Mouse (Mus musculus): ENCODE measurements at regions not wholly inside any gene's neighbourhood (a gene's known extent, or its start where the extent isn't known, plus 50 kb on each side); places are given as distances from the start of the nearest gene placed in this dataset.

DNA sequence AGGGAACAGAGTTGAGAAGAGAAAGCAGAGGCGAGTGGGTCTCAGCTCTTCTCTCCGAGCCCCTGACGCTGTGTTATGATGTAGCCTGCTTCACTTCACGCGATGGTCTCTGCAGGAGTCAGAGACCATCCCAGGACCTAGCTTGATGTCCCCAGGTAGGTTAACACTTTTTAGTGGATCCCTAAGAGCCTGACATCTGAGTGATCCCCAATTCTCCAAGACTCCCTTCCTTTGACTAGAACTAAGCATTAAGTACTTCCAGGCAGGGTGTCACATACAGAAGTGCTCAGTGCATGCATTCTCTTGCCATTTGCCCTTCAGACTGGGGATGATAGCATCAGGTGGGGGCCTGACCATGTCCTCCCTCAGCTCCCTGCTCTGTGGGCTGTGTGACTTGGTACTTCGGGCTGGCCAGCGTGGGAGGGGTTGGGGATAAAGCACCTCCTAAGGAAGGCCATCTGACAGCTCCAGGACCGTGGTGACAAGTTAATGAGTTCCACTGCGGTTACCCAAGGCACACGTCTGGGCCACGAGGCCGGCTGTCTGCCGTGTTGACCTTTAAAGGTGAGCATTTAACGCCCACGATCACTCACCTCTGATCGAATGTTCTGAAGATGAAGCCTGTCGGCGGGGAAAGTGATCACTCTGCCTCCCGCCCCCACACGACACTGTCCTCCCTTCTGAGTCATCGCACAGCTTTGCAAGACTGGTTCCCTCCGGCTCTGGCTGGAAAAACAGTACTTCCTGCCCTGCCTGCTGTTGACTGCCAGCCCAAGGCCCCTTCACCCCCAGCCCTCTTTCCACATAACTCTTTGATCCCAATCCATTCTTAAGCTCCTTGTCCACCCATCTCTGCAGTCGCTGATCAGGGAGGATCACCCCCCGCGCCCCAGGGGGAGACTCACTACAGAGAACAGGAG is 65.8 kb upstream of the Ppp2r5c start:
- H3K27ac ChIP-seq (ENCODE audit: low read depth, low read length) = no peak overlapping the region
- WGBS = 74% methylated on average over 25 of the region's 25 CpGs
- no peak for ATAC-seq (ENCODE audit: insufficient read depth, low FRiP score, low TSS enrichment)
- H3K4me3 ChIP-seq (ENCODE audit: low read depth, low read length) = no peak overlapping the region
- H3K9ac ChIP-seq (ENCODE audit: low read length) = no peak overlapping the region
- no peaks in the 10 kb centered on the region for H3K4me1 ChIP-seq (ENCODE audit: control insufficient read depth, insufficient read depth, low read length)
- DNase-seq (ENCODE audit: low spot score) = no peak
- H3K9me3 ChIP-seq (ENCODE audit: control insufficient read depth, low read length) = no peaks in the 10 kb centered on the region
- no peaks in the 10 kb centered on the region for H3K36me3 ChIP-seq (ENCODE audit: control insufficient read depth, insufficient read depth, low read length)
- H3K27me3 ChIP-seq (ENCODE audit: control insufficient read depth, insufficient read depth, low read length) = 0 out of 2 replicates have a peak, but pooled peaks cover 1% of the 10 kb centered on the region
- no peak overlapping the region for H3K4me2 ChIP-seq (ENCODE audit: low read depth)

GRCm38 (mm10) chr12:110385031-110385430 is 61.9 kb upstream of the Ppp2r5c start:
- no peaks in the 10 kb centered on the region for H3K4me1 ChIP-seq (ENCODE audit: control insufficient read depth, insufficient read depth, low read length)
- no peak overlapping the region for H3K9ac ChIP-seq (ENCODE audit: low read length)
- DNase-seq (ENCODE audit: low spot score) (no peak), ATAC-seq (ENCODE audit: insufficient read depth, low FRiP score, low TSS enrichment) (no peak)
- WGBS = 83% methylated on average over 20 of the region's 20 CpGs
- no peak overlapping the region for H3K27ac ChIP-seq (ENCODE audit: low read depth, low read length)
- H3K9me3 ChIP-seq (ENCODE audit: control insufficient read depth, low read length) = no peaks in the 10 kb centered on the region
- no peaks in the 10 kb centered on the region for H3K36me3 ChIP-seq (ENCODE audit: control insufficient read depth, insufficient read depth, low read length)
- H3K4me2 ChIP-seq (ENCODE audit: low read depth) = no peak overlapping the region
- no peak overlapping the region for H3K4me3 ChIP-seq (ENCODE audit: low read depth, low read length)
- H3K27me3 ChIP-seq (ENCODE audit: control insufficient read depth, insufficient read depth, low read length) = no peaks in the 10 kb centered on the region

DNA sequence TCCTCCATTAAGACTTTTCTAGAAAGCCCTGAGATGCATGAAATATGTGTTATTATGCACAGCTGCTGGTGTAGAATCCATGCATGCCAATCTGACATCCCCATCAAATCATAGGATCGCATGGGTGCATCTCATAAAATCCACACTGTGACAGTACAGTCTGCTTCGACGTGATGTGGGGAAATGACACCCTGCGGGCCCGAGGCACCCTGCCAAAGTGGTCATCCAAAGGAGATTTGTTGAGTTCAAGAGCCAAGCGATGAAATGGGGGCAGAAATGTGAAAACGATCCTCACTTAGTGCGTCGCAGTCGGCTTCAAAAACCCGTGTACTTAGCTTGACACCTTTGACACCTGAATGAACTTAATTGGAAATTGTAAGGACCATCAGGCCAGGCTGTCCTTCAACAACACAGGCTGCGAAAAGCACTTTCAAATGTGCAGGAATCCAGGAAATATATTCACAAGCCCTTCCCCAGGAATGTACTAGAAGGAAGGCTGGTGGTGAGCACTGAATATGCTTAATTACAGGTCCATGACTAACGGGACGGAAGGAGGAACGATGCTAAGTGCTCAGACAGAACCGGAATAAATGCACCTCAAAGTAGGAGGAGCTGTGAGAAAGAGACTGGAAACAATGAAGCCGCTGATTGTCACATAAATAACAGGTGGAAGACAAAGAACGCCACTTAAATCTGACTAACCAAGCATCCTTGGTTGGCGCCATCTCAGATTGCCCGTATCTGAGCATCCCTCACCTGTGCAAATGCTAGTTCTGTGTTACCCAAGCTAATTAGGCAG is 60.9 kb upstream of the Ppp2r5c start:
- H3K4me1 ChIP-seq (ENCODE audit: control insufficient read depth, insufficient read depth, low read length) = no peaks in the 10 kb centered on the region
- WGBS = 82% methylated on average over 20 of the region's 20 CpGs
- H3K9ac ChIP-seq (ENCODE audit: low read length) = no peak overlapping the region
- H3K4me3 ChIP-seq (ENCODE audit: low read depth, low read length) = no peak overlapping the region
- H3K27ac ChIP-seq (ENCODE audit: low read depth, low read length) = no peak overlapping the region
- no peaks in the 10 kb centered on the region for H3K9me3 ChIP-seq (ENCODE audit: control insufficient read depth, low read length)
- no peak for ATAC-seq (ENCODE audit: insufficient read depth, low FRiP score, low TSS enrichment)
- H3K27me3 ChIP-seq (ENCODE audit: control insufficient read depth, insufficient read depth, low read length) = no peaks in the 10 kb centered on the region
- no peak overlapping the region for H3K4me2 ChIP-seq (ENCODE audit: low read depth)
- DNase-seq (ENCODE audit: low spot score) = no peak
- no peaks in the 10 kb centered on the region for H3K36me3 ChIP-seq (ENCODE audit: control insufficient read depth, insufficient read depth, low read length)

DNA sequence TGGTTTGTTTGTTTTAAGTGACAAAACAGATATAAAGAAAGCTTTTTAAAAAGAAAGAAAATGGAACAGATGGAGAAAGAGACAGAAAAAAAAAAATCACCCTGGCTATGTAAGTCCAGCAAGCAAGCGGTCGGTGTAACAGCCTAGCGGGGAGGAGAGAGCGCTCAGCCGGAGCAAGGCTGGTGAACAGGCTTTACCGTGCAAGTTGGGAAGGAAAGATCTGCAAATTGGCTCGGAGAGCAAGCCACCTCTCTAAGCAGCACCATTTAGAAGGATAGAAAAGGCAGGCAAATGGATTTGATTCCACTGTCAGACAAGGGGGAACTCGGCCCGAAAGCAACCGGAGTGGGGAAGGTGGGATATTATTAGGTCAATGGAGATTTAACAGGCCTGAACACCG is 59.9 kb upstream of the Ppp2r5c start:
- no peaks in the 10 kb centered on the region for H3K9me3 ChIP-seq (ENCODE audit: control insufficient read depth, low read length)
- DNase-seq (ENCODE audit: low spot score) (no peak), ATAC-seq (ENCODE audit: insufficient read depth, low FRiP score, low TSS enrichment) (no peak)

DNA sequence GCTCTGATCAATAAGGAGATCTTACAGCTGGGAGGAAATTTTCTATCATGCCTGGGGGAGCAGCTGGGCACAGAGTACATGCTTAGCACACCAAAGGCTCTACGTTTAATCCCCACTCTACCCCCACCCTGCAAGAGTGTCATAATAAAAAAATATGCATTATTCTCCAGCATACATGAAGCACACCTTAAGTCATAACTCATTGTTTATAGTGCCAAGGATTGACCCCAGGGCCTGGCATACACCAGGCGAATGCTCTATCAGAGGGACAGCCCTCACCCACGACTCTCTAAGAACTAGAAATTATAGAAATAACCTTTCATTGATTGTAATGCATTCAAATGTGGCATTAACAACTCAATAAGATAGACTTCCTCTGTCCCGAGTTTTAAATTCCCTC is 59.4 kb upstream of the Ppp2r5c start:
- Histone ChIP-seq H3K9me3 (ENCODE audit: control insufficient read depth, low read length) (no peaks in the 10 kb centered on the region), H3K27ac (ENCODE audit: low read depth, low read length) (no peak overlapping the region), H3K4me1 (ENCODE audit: control insufficient read depth, insufficient read depth, low read length) (no peaks in the 10 kb centered on the region), H3K36me3 (ENCODE audit: control insufficient read depth, insufficient read depth, low read length) (no peaks in the 10 kb centered on the region), H3K27me3 (ENCODE audit: control insufficient read depth, insufficient read depth, low read length) (no peaks in the 10 kb centered on the region), H3K9ac (ENCODE audit: low read length) (no peak overlapping the region), H3K4me3 (ENCODE audit: low read depth, low read length) (no peak overlapping the region), H3K4me2 (ENCODE audit: low read depth) (no peak overlapping the region)
- ATAC-seq (ENCODE audit: insufficient read depth, low FRiP score, low TSS enrichment) = no peak
- 81% methylated on average over 4 of the region's 4 CpGs for WGBS
- DNase-seq (ENCODE audit: low spot score) = no peak

More for the DNA sequence above, 59.9 kb upstream of the Ppp2r5c start:
- Histone ChIP-seq H3K4me1 (ENCODE audit: control insufficient read depth, insufficient read depth, low read length) (no peaks in the 10 kb centered on the region), H3K27me3 (ENCODE audit: control insufficient read depth, insufficient read depth, low read length) (no peaks in the 10 kb centered on the region), H3K27ac (ENCODE audit: low read depth, low read length) (no peak overlapping the region), H3K4me3 (ENCODE audit: low read depth, low read length) (no peak overlapping the region), H3K9ac (ENCODE audit: low read length) (no peak overlapping the region), H3K4me2 (ENCODE audit: low read depth) (no peak overlapping the region), H3K36me3 (ENCODE audit: control insufficient read depth, insufficient read depth, low read length) (no peaks in the 10 kb centered on the region)
- 79% methylated on average over 11 of the region's 11 CpGs for WGBS

DNA sequence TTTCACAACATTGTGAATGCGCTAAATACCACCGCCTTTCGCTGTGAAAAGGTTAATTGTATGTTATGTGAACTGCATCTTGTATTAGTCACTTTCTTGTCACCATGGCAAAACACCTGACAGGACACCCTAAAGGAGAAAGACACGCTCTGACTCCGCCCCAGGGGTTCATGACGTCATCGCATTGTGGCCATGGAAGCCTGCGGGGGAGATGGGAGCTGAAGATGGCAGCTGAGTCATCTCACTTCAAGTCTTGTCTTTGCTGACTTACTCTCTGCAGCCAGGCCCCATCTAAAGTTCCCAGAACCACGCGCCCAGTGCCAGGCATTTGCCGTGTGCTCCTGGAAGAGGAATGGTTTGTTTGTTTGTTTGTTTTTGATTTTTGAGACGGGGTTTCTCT is 57.5 kb upstream of the Ppp2r5c start:
- no peaks in the 10 kb centered on the region for H3K27me3 ChIP-seq (ENCODE audit: control insufficient read depth, insufficient read depth, low read length)
- no peak for ATAC-seq (ENCODE audit: insufficient read depth, low FRiP score, low TSS enrichment)
- H3K27ac ChIP-seq (ENCODE audit: low read depth, low read length) = no peak overlapping the region
- no peak overlapping the region for H3K9ac ChIP-seq (ENCODE audit: low read length)
- DNase-seq (ENCODE audit: low spot score) = no peak
- no peaks in the 10 kb centered on the region for H3K4me1 ChIP-seq (ENCODE audit: control insufficient read depth, insufficient read depth, low read length)
- no peaks in the 10 kb centered on the region for H3K9me3 ChIP-seq (ENCODE audit: control insufficient read depth, low read length)
- no peak overlapping the region for H3K4me3 ChIP-seq (ENCODE audit: low read depth, low read length)
- no peaks in the 10 kb centered on the region for H3K36me3 ChIP-seq (ENCODE audit: control insufficient read depth, insufficient read depth, low read length)
- 77% methylated on average over 12 of the region's 12 CpGs for WGBS
- H3K4me2 ChIP-seq (ENCODE audit: low read depth) = no peak overlapping the region

DNA sequence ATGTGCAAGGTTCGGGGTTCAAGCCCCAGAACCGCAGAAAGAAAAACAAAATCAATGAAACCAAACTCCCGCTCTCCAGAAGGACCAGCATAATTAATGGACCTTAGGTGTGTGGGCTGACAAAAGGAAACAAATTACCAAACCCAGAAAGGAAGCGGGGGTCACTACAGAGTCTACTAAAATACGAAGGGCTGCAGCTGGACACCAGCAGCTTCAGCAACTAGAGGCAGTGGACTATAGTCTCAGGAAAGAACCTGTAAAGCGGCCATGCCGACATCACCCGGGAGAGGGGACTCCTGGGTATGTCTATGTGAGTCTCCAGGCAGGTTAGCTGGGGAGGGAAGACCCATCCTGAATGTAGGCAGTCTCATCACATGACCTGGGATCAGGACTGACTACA is 55.5 kb upstream of the Ppp2r5c start:
- no peak overlapping the region for H3K4me2 ChIP-seq (ENCODE audit: low read depth)
- WGBS = 75% methylated on average over 8 of the region's 8 CpGs
- ATAC-seq (ENCODE audit: insufficient read depth, low FRiP score, low TSS enrichment) (no peak), DNase-seq (ENCODE audit: low spot score) (no peak)
- H3K4me3 ChIP-seq (ENCODE audit: low read depth, low read length) = no peak overlapping the region
- no peak overlapping the region for H3K27ac ChIP-seq (ENCODE audit: low read depth, low read length)
- no peaks in the 10 kb centered on the region for H3K4me1 ChIP-seq (ENCODE audit: control insufficient read depth, insufficient read depth, low read length)
- H3K9ac ChIP-seq (ENCODE audit: low read length) = no peak overlapping the region
- H3K27me3 ChIP-seq (ENCODE audit: control insufficient read depth, insufficient read depth, low read length) = no peaks in the 10 kb centered on the region
- no peaks in the 10 kb centered on the region for H3K36me3 ChIP-seq (ENCODE audit: control insufficient read depth, insufficient read depth, low read length)
- no peaks in the 10 kb centered on the region for H3K9me3 ChIP-seq (ENCODE audit: control insufficient read depth, low read length)

- 85% methylated on average over 7 of the region's 7 CpGs for WGBS
- Histone ChIP-seq H3K4me1 (ENCODE audit: control insufficient read depth, insufficient read depth, low read length) (no peaks in the 10 kb centered on the region), H3K9ac (ENCODE audit: low read length) (no peak overlapping the region), H3K9me3 (ENCODE audit: control insufficient read depth, low read length) (no peaks in the 10 kb centered on the region), H3K4me2 (ENCODE audit: low read depth) (no peak overlapping the region), H3K27me3 (ENCODE audit: control insufficient read depth, insufficient read depth, low read length) (no peaks in the 10 kb centered on the region), H3K4me3 (ENCODE audit: low read depth, low read length) (no peak overlapping the region), H3K27ac (ENCODE audit: low read depth, low read length) (no peak overlapping the region), H3K36me3 (ENCODE audit: control insufficient read depth, insufficient read depth, low read length) (no peaks in the 10 kb centered on the region)
- no peak for DNase-seq (ENCODE audit: low spot score)
- ATAC-seq (ENCODE audit: insufficient read depth, low FRiP score, low TSS enrichment) = no peak
These were observed 53.4 kb upstream of the Ppp2r5c start for GRCm38 (mm10) chr12:110393555-110393954.

All from neural tube, embryonic 11.5 days (tissue).